Mouse (Mus musculus) thymus, adult 2 months (tissue): Measurements from ENCODE around the gene Gm10715. TPM values are rescaled to one million over a fixed set of nuclear protein-coding genes. Genes with fewer than 3 reads are reported as not detected.

Experiments
- polyA plus RNA-seq: library from polyadenylated mRNA; depleted of rRNA; stranded (reverse); fragments of >200 nt; gene quantifications from 2 replicates; pipeline ENCODE4 v1.2.3, GENCODE M21; 2012; rRNA removed

Gm10715 gene
- polyA plus RNA-seq, 1 experiment = not detected

Other genes starting within 250 kb of the Gm10715 start
- gene Gm10722, start 36.0 kb upstream of the Gm10715 start, polyA plus RNA-seq = not detected in 2 replicates
- gene Gm11168, start 33.5 kb upstream of the Gm10715 start, polyA plus RNA-seq = not detected in 2 replicates
- gene Gm10721, start 23.7 kb upstream of the Gm10715 start, polyA plus RNA-seq = not detected in 2 replicates
- gene Gm10720, start 21.2 kb upstream of the Gm10715 start, polyA plus RNA-seq = not detected in 2 replicates
- not detected in 2 replicates for gene Gm10719, start 19.5 kb upstream of the Gm10715 start, polyA plus RNA-seq
- gene Gm10718, start 13.3 kb upstream of the Gm10715 start, polyA plus RNA-seq = 0.18 TPM in 1 of 2 replicates, not detected in the other
- not detected in 2 replicates for gene Gm10717, start 11.5 kb upstream of the Gm10715 start, polyA plus RNA-seq
- gene Gm17535, start 2.3 kb upstream of the Gm10715 start, polyA plus RNA-seq = not detected in 2 replicates